Mouse (Mus musculus): ENCODE data around the gene Ttc8. TPM values are rescaled to one million over a fixed set of nuclear protein-coding genes. Genes with fewer than 3 reads are reported as not detected.

Ttc8 gene
- total and polyA plus RNA-seq, 3 experiments = 4.5 to 6.8 (median 4.9) TPM

DNA sequence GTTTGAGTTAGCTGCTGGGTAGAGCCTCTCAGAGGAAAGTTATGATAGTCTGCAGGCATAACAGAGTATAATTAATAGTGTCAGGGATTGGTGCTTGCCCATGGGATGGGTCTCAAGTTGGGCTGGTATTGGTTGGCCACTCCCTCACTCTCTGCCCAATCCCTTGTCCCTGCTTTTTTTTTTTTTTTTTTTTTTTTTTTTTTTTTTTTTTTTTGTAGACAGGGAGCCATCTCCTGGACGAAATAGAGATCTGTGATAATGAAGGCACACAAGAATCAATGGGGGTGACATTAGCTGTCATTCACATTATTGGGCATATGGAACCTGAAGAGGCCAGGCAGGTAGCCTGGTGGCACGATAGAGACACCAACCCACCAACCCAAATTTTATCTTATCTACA lies 79.9 kb downstream of the Ttc8 start:
- no peak overlapping the region for H3K4me3 ChIP-seq (replicated peaks in 1 of 3; ENCODE audit: low read depth in 2 of 3, low read length in 2 of 3, poor library complexity in 1 of 3)
- in situ Hi-C loops (cut with MboI; ENCODE audit: low pct_ligation_motif_present, low pct_unique_long_range_greater_than_20kb, low sequenced_read_pairs) = no loop called here
- no peaks in the 10 kb centered on the region for H3K36me3 ChIP-seq (replicated peaks in 1 of 2; ENCODE audit: control insufficient read depth in 1 of 2, insufficient read depth in 1 of 2, low read length in 1 of 2)
- H3K27me3 ChIP-seq (replicated peaks) = no peaks in the 10 kb centered on the region
- DNase-seq (ENCODE audit: extremely low read depth) = no peak
- no peaks in the 10 kb centered on the region for H3K79me2 ChIP-seq (replicated peaks; ENCODE audit: control insufficient read depth, extremely low read depth, insufficient read depth, poor library complexity, severe bottlenecking)
- dilution Hi-C loops (cut with MboI; ENCODE audit: extremely low pct_ligation_motif_present, extremely low pct_unique_long_range_greater_than_20kb, low sequenced_read_pairs) = no loop called here
- no peak overlapping the region for H3K4me2 ChIP-seq (ENCODE audit: insufficient read depth, low read depth, poor library complexity, severe bottlenecking)
- H3K9ac ChIP-seq (ENCODE audit: insufficient read depth, low read depth) = no peak overlapping the region
- H3K27ac ChIP-seq (ENCODE audit: insufficient read depth, low read depth) = no peak overlapping the region
- H3K9me3 ChIP-seq (replicated peaks; ENCODE audit: low read length) = no peaks in the 10 kb centered on the region
- H3K4me1 ChIP-seq (ENCODE audit: control insufficient read depth in 1 of 2, insufficient read depth in 2 of 2) = peaks cover 12 to 33% of the 10 kb centered on the region in 2 experiments; a peak in 3 of 4 replicates
- TF ChIP-seq ZNF384 (IDR thresholded peaks at IDR 0.05; ENCODE audit: low read depth, low read length) (peak; percentile 97), ELF1 (IDR thresholded peaks at IDR 0.05; ENCODE audit: low read depth, low read length) (no peak), JUND (conservative IDR thresholded peaks at IDR 0.05; ENCODE audit: low read depth, low read length) (no peak), SMC3 (IDR thresholded peaks at IDR 0.05; ENCODE audit: low read depth, low read length) (peak; percentile 30), RAD21 (IDR thresholded peaks at IDR 0.05; ENCODE audit: low read depth, low read length) (peak; percentile 13; the same call in 1 of the 2 replicates), CTCF (conservative IDR thresholded peaks at IDR 0.05 in 1 of 2, IDR thresholded peaks at IDR 0.05 in 1 of 2; ENCODE audit: low read depth in 2 of 2, low read length in 2 of 2) (peak in 1 of 2 experiments; percentile 34; a peak in 2 of 4 replicates)

- no peaks in the 10 kb centered on the region for H3K9me3 ChIP-seq (replicated peaks; ENCODE audit: low read length)
- H3K27ac ChIP-seq (ENCODE audit: insufficient read depth, low read depth) = no peak overlapping the region
- H3K9ac ChIP-seq (ENCODE audit: insufficient read depth, low read depth) = no peak overlapping the region
- no peak overlapping the region for H3K4me3 ChIP-seq (replicated peaks in 1 of 3; ENCODE audit: low read depth in 2 of 3, low read length in 2 of 3, poor library complexity in 1 of 3)
- no peaks in the 10 kb centered on the region for H3K36me3 ChIP-seq (replicated peaks in 1 of 2; ENCODE audit: control insufficient read depth in 1 of 2, insufficient read depth in 1 of 2, low read length in 1 of 2)
- TF ChIP-seq MEF2A (IDR thresholded peaks at IDR 0.05; ENCODE audit: borderline replicate concordance, low read depth, low read length) (no peak), ZC3H11A (IDR thresholded peaks at IDR 0.05; ENCODE audit: low read depth, low read length) (no peak)
- no peaks in the 10 kb centered on the region for H3K79me2 ChIP-seq (replicated peaks; ENCODE audit: control insufficient read depth, extremely low read depth, insufficient read depth, poor library complexity, severe bottlenecking)
- no peak for DNase-seq (ENCODE audit: extremely low read depth)
- in situ Hi-C loops (cut with MboI; ENCODE audit: low pct_ligation_motif_present, low pct_unique_long_range_greater_than_20kb, low sequenced_read_pairs) (no loop called here), dilution Hi-C loops (cut with MboI; ENCODE audit: extremely low pct_ligation_motif_present, extremely low pct_unique_long_range_greater_than_20kb, low sequenced_read_pairs) (no loop called here)
- H3K4me1 ChIP-seq (ENCODE audit: control insufficient read depth in 1 of 2, insufficient read depth in 2 of 2) = peaks cover 7 to 19% of the 10 kb centered on the region in 2 experiments; a peak in 3 of 4 replicates
- H3K27me3 ChIP-seq (replicated peaks) = peaks cover 2% of the 10 kb centered on the region
- H3K4me2 ChIP-seq (ENCODE audit: insufficient read depth, low read depth, poor library complexity, severe bottlenecking) = peak overlapping the region; percentile 27; the same call in 1 of the 2 replicates
Observed at GRCm38 (mm10) chr12:99003046-99003445, 82.7 kb downstream of the Ttc8 start.

GRCm38 (mm10) chr12:99004752-99005151 lies 84.4 kb downstream of the Ttc8 start:
- dilution Hi-C loops (cut with MboI; ENCODE audit: extremely low pct_ligation_motif_present, extremely low pct_unique_long_range_greater_than_20kb, low sequenced_read_pairs) = no loop called here
- no peaks in the 10 kb centered on the region for H3K36me3 ChIP-seq (replicated peaks in 1 of 2; ENCODE audit: control insufficient read depth in 1 of 2, insufficient read depth in 1 of 2, low read length in 1 of 2)
- no peak overlapping the region for H3K4me2 ChIP-seq (ENCODE audit: insufficient read depth, low read depth, poor library complexity, severe bottlenecking)
- in situ Hi-C loops (cut with MboI; ENCODE audit: low pct_ligation_motif_present, low pct_unique_long_range_greater_than_20kb, low sequenced_read_pairs) = no loop called here
- no peak overlapping the region for H3K9ac ChIP-seq (ENCODE audit: insufficient read depth, low read depth)
- peaks cover 2% of the 10 kb centered on the region for H3K27me3 ChIP-seq (replicated peaks)
- H3K4me1 ChIP-seq (ENCODE audit: control insufficient read depth in 1 of 2, insufficient read depth in 2 of 2) = peaks cover 3 to 4% of the 10 kb centered on the region in 2 experiments; a peak in 2 of 4 replicates
- no peaks in the 10 kb centered on the region for H3K79me2 ChIP-seq (replicated peaks; ENCODE audit: control insufficient read depth, extremely low read depth, insufficient read depth, poor library complexity, severe bottlenecking)
- no peak overlapping the region for H3K27ac ChIP-seq (ENCODE audit: insufficient read depth, low read depth)
- TF ChIP-seq CTCF (conservative IDR thresholded peaks at IDR 0.05 in 1 of 2, IDR thresholded peaks at IDR 0.05 in 1 of 2; ENCODE audit: low read depth in 2 of 2, low read length in 2 of 2) (no peak), KAT2A (IDR thresholded peaks at IDR 0.05; ENCODE audit: insufficient replicate concordance, low read length) (no peak), USF1 (IDR thresholded peaks at IDR 0.05; ENCODE audit: low read depth, low read length) (no peak), ELF1 (IDR thresholded peaks at IDR 0.05; ENCODE audit: low read depth, low read length) (no peak), POLR2A (IDR thresholded peaks at IDR 0.05; ENCODE audit: low read depth, low read length) (no peak), SIN3A (IDR thresholded peaks at IDR 0.05; ENCODE audit: low read length) (no peak), JUN (IDR thresholded peaks at IDR 0.05; ENCODE audit: insufficient read depth, low read depth, low read length) (no peak), HCFC1 (IDR thresholded peaks at IDR 0.05; ENCODE audit: low read depth, low read length) (no peak)
- no peak for DNase-seq (ENCODE audit: extremely low read depth)
- no peak overlapping the region for H3K4me3 ChIP-seq (replicated peaks in 1 of 3; ENCODE audit: low read depth in 2 of 3, low read length in 2 of 3, poor library complexity in 1 of 3)
- H3K9me3 ChIP-seq (replicated peaks; ENCODE audit: low read length) = no peaks in the 10 kb centered on the region

Measured in CH12.LX (cell line).